Mouse (Mus musculus): ENCODE results near the gene Cd72.

- no peak for TF ChIP-seq ZNF384 (IDR thresholded peaks at IDR 0.05; ENCODE audit: low read depth, low read length)
- TF ChIP-seq ZC3H11A (IDR thresholded peaks at IDR 0.05; ENCODE audit: borderline replicate concordance, low read depth, low read length), result peak; percentile 85
- TF ChIP-seq MAFK (IDR thresholded peaks at IDR 0.05; ENCODE audit: insufficient read depth, low read depth, low read length), result no peak
Measured at GRCm38 (mm10) chr4:43420305-43420704, 34.1 kb downstream of the Cd72 start.
